Mouse (Mus musculus): ENCODE measurements around the gene Mrps7.

Mrps7 gene

DNA sequence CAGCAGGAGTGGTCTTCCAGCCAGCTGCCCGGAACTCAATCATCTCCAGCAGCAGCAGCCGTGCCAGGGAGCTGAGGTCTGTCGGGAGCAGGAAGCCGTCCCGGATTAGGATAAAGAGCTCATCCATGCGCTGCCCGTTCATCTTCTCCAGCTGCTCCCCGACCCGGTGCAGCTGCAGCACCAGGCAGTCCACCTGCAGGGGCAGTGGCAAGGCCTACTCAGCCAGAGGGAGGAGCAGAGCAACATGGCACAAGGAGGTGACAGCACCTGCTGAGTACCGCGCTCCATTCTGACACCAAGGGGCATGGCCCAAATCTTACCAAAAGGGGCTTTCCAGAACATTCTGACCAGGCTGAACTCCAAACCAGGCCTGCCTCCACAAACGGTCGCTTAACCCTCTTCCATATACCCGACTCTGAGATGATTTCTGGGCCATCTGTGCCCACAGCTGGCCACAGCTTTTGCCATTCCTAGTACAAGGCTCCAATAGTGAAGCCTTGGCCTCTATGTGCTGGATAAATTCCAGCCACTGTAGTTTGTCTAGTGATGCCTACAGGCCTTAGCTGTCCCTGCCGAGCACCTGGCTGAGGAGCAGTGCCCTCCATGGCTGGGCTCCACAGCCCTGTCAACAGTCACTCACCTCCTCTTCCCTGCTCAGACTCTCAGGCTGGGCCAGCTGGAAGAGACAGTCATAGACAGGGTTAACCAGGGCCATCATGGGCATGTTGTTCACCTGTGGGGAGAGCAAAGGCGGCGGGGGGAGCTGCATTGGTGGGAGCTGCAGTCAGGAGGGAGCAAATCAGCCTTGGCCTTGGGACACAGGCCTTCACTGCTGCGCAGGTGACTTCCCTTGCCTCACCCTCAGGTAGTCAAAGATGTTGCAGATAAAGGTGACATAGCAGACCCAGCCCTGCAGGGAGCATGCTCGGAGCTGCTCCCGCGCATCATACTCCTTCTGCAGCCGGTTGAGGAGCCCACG, 5.0 kb downstream of the Mrps7 start:
- DNase-seq (ENCODE audit: extremely low read depth, insufficient read length, low spot score), result no peak

DNA sequence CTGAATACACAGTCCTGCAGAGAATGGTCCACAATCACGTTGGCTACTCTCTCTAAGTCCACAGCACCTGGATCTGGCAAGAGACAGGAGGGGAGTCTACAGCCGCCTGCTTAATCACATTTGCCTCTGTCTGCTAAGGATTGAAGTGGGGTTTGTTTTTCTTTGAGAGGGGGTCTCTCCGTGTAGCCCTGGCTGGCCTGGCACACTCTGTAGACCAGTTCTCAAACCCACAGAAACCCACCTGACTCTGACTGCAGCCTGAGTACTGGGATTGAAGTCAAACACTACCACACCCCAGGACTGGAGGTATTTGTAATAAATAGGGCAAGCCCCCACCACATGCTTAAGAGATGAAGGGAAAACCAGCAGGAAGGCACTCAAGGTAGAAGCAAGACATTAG, 5.9 kb downstream of the Mrps7 start:
- no peak for DNase-seq (ENCODE audit: extremely low read depth, insufficient read length, low spot score)

DNA sequence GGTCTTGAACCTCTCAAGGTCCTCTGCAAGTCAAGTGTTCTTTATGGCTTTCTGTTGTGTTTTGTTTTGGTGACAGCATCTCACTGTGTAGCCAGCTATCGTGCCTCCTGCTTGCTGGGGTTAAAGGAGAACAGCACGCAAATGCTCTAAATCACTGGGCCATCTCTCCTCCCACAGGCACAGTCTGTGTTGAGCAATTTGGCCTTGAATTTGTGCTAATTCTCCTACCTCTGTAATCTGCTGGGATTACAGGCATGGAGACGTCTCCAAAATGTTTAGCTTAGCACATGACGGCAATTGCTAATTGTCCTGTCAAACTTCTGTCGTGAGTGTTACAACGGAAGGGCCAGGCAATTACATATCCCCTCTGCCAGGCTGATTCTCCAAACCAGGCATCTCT, 7.4 kb downstream of the Mrps7 start:
- DNase-seq (ENCODE audit: extremely low read depth, insufficient read length, low spot score), result no peak

DNA sequence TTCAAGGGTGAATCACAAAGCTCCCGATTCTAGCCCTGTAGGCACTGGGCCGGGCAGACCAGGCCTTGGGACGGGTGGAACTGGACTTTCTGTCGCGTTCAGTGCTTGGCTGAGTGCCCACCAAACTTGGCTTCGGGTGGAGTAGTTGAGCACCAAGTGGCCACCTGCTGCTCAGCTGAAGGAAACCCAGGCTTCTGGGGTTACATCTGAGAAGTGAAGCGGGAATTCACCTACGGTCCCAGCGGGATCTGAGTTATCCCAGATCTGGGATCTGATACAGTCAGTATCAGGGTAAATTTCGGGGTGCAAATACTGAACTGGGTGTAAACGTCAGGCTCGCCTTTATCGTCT, 8.3 kb downstream of the Mrps7 start:
- peak; percentile 72 for DNase-seq (ENCODE audit: extremely low read depth, insufficient read length, low spot score)

DNA sequence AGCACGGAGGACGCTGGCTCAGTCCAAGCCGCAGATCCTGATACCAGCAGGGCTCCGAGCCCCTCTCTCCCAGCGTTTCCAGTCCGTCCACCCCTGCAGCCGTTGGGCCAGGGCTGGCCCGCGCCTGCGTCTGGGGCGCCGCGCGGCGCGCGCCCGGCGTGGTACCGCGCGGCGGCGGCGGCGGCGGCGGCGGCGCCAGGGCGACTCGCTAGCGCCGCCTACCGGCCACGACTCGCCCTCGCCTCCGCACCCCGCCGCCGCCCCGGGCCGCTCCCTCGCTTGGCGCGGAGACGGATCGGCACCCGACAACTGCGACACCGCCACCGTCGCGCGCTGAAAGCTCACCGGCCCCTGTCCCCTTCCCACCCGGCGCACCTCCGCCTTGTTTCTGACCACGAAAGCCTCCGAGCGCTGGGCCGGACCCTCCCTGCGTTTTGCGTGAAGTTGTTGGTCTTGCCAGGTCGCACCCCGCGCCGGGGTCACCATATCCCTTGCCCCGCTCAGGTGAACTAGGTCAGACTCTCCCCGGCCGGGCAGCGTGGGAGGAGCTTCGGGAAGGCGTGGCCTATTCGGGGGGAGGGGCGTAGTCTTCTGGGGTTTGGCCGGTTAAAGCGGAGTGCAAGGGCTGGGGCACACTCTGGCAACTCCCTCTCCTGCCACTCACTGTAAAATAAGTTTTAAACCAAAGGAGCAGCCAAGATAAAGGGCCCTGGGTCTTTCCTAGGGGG, 8.8 kb downstream of the Mrps7 start, which contains the start of gene Mif4gd:
Gene Mif4gd (minus strand): TSS at position 560 of the 728 bp plus-strand sequence.
- DNase-seq (ENCODE audit: extremely low read depth, insufficient read length, low spot score), result peak; percentile 95

DNA sequence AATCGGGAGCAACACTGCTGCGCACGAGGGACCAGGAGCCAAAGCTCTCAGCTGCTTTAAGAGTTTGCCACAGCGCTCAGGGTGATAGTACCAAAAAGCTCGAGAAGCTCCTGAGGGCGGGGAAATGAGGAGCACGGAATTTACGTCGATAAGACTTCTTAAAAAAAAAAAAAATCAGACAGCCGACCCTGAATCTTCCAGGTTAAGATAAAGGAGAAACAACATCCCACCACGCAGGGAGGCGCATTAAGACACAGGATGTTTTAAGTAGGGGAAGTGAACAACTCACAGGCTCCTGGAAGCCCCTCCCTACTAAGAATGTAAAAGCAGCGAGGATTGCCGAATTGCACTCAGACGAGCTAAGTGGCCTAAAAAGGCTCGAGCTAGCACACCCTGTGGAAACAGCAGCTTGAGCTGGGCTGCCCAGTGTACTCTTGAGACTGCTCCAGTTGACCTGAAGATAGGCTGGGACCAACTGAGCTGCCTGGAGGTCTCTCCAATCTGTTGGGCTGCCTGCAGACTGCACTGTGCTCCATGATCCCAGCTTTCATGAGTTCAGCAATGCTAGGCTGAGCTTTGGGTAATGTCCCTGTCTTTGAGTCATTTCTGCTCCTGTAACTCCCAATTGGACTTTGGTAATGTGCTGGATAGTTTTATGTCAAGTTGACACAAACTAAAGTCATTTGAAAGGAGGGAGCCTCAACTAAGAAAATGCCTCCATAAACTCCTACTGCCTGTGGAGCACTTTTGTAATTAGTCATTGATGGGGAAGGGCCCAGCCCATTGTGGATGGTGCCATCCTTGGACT, 9.6 kb downstream of the Mrps7 start:
- no peak for DNase-seq (ENCODE audit: extremely low read depth, insufficient read length, low spot score)

DNA sequence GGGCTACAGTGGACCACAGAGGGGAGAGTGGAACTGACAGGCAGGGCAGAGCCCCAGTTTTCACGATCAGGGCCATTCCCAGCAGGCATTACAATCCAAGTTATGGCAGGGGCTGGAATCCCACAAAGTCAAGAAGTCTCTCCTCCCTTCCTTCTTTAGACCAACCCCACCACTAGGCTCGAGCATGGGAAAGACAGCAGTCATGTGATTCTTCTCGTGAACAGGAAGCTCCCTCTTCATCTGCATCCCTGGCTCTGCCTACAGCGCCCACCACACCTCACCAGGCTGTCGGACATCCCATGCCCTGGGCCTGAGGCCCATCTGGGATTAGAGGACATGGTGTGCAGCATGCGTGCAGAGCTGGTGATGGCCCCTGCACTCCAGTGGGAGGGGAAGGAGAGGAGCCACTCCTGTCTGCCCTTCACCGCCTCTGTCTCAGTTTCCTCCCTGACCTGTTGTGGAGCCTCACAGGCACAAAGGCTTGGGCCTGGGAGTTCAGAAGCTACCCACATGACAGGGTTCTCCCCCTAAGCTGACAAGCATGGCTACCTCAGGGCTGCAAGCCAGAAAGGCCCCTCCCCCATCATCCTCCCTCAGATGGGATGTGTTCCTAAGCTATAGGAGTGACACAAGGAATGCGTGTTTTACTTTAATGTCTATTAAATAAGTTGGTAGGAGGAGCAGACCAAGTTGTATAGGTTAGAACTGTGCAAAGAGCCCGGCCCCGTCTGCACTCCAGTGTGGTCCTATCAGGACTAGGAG, 10.8 kb downstream of the Mrps7 start:
- no peak for DNase-seq (ENCODE audit: extremely low read depth, insufficient read length, low spot score)

DNA sequence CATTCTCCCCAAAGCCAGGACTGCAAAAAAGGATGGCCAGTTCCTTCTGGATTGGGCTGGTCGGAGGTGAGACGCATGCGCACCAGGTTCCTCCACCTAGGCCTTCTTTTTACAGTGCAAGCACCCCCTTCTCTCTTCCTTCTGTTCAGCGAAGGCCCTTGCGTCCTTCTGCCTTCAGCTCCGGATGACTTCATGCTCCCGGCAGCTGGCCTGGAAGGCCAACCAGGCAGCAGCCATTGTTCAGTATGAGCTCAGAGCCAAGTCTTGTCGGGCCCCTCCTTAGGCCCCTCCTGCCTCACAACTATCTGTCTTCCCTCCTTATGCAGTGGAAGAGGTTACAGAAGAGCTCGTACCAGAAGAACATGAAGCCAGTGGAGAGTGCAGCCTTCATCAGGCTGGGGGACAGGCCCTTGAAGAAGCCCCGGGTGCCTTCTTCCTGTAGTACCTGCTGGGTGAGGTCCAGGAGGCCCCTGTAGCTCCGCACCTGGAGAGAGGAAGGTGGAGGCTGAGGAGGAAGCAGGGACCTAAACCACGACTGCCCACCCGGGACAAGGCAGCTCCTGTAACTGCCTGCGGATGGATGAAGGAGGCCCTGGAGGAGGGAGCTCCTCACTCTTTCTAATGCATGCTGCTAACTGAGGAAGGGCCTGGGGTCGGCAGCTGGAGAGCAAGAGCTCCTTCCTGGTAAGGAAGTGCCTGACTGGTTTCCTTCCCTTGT, 11.5 kb downstream of the Mrps7 start:
- DNase-seq (ENCODE audit: extremely low read depth, insufficient read length, low spot score), result no peak

DNA sequence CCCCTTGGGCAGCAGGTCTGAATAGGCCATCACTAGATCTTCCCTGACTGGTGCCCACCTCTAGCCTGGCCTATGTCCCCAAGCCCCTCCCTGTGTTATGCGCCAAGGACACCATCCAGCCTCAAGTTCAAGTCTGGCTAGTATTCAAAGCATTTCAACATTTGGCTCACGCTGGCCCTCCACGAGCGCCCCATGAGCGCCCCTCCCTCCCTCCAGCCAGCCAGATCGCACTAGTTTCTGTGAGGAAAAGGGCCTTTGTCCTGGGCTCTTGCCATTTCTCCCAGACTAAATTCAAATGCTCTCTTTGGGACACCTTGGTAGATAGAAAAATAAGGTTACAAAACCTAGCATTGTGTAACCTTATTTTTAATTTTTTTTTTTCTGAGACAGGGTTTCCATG, 12.2 kb downstream of the Mrps7 start:
- no peak for DNase-seq (ENCODE audit: extremely low read depth, insufficient read length, low spot score)

DNA sequence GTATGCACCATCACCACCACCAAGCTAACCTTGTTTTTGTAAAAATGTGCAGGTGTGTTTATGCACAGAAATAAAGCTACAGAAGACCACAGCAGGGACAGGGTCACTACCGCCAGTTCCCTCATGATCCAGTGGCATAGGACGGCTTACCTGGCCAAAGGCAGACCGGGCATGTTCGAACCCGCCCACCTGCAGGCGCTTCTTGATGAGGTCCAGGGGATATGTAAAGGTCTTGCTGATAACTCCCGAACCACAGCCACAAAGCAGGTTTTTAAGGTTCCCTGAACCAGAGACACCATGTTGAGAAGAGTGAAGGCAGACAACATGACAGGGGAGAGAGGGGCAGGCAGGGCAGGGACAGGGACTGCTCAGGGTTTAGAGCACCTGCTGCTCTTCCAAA, 12.6 kb downstream of the Mrps7 start:
- no peak for DNase-seq (ENCODE audit: extremely low read depth, insufficient read length, low spot score)

DNA sequence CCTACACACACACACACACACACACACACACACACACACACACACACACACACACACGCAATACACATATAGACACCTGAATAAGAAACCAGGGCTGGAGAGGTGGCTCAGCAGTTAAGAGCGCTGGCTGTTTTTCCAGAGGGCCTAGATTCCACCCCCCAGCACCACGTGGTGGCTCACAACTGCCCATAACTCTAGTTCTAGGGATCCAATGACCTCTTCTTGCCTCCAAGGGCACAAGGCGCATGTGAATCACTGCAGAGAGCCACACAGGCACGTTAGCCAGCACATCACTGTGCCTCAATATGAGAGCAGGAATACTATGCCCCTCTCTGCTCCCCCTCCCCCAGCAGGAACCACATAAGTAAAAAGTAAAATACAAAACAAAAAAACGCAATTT, 13.2 kb downstream of the Mrps7 start:
- no peak for DNase-seq (ENCODE audit: extremely low read depth, insufficient read length, low spot score)

DNA sequence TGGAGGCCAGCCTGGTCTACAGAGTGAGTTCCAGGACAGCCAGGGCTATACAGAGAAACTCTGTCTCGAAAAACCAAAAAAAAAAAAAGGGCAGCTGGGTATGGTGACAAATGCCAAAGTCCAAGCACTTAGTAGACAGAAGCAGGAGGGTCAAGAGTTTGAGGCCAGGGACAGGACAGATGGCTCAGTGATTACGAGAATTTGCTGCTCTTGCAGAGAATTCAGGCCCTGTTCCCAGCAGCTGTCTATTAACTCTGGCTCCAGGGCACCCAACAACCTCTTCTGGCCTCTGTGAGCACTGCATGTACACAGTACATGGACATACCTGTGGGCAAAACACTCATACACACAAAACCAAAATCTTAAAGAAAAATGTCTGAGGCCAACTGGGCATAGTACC, 14.3 kb downstream of the Mrps7 start:
- no peak for DNase-seq (ENCODE audit: extremely low read depth, insufficient read length, low spot score)

DNA sequence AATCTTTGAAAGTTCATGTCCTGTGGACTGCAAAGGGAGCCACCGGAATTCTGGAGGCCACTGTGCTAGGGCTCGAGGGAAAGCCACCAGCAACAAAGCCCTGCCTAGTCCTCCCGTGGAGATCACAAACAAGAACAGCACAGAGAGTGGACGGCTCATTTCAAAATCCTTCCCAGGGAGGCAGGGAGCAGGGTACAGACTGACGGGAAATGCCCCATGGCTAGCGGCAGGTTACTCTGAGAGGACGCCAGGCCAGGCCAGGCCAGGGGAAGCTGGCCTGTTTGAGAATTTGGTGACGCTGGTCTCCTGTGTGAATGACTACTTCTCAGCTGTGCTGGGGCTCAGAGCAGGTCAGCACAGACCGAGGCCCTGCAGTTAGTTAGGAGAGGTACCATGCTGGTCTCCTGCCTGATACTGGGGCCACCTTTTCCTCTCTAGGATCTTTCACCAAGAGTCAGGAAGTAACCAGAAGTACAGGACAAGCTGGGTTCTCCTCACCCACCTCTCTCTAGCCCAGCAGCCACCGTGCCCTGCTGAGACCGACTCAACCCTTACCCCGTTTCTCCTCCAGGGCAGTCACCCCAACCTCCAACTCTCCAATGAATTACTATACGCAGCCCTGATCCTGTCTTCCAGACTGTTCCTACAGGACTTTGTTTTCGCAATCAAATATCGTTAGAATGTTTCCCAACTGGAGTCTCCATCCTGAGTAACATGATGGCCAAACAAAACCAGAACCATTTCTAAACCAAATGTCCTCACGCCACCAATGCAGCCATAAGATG, 15.2 kb downstream of the Mrps7 start:
- DNase-seq (ENCODE audit: extremely low read depth, insufficient read length, low spot score), result no peak

DNA sequence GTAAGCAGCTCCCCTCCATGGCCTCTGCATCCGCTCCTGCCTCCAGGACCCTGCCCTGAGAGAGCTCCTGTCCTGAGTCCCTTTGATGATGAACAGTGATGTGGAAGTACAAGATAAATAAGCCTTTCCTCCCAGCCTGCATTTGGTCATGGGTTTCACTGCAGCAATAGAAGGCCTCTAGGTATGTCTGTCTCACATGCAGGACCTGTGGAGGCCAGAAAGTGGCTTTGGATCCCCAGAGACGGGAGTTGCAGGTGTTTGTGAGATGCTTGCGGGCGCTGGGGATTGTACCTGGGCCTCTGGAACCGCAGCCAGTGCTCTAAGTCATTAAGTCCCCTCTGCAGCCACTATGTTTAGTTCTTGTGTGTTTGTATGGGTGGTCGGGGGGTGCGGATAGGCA, 16.2 kb downstream of the Mrps7 start:
- DNase-seq (ENCODE audit: extremely low read depth, insufficient read length, low spot score), result no peak

DNA sequence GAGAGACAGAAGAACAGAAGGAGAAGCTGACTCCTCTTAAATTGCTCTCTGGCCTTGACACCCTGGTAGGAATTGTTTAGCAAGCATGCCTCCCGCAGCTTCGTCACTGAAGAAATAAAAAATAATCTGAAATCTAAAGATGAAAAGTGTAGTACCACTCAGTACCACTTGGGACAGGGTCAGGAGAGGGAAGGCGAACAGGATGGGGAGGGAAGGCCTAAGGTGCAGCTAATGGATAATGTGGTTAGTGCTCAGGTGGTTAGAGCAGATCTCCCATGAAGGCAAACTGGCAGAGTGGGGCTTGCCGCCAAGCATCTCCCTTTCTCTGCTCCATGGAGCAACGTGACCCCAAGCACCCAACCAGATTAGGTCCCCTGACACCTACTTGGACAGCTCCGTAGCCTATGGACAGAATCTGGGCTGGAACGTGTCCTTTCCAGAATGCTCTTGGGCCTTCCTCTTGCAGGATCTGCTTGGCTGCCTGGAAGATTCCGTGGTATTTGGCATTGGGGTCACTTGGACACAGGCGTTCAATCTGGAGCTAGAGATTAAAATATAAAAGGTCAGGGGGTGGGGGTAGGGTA, 19.9 kb downstream of the Mrps7 start:
- DNase-seq (ENCODE audit: extremely low read depth, insufficient read length, low spot score), result no peak

DNA sequence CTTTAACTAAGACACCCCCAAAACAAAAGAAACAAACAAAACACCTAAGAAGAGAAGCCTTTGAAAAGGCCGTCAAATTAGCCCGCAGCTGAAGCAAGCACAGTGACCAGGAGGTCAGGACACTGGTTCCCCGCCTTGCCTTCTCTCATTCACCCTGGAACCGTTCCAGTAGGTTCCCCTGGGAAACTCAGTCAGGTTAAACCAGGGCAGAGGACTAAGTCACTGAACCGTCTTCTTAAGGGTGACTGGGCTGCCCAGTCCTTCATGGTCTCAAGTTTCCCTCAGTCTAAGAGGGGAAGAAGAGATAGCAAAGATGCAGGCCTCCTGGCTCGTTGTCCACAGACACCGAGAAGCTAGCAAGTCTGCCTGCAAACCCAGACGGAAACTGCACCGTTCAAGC, 22.2 kb downstream of the Mrps7 start:
- no peak for DNase-seq (ENCODE audit: extremely low read depth, insufficient read length, low spot score)

DNA sequence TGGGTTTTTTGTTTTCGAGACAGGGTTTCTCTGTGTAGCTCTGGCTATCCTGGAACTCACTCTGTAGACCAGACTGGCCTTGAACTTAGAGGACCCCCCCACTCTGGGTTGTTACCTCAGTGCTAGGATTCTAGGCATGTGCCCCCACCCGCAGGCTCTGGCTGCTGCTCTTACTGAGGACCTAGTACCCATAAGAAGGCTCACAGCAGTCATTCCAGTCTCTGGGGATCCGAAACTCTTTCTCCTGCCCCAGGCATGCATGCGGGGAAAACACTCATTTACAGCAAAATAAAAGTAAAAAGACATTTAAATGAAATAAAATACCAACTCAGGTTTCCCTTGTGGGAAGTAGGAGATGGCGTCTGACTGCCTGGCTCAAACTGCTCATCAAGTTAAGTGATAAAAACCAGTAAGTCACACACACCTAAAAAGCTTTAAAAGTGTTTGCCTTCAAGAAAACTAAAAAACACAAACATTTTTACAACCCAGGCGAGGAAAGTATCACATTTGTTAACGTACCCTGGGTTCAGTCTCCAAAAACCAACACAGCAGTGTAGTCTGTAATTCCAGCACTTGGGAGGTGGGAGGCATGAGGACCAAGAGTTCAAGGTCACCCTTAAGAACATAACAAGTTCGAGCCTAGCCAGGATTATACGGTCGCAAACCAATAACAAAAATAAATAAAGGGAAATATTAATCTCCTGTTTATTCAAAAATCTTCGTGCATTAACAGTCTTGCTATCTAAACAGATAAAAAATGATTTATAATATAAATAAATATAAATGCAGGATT, 23.3 kb downstream of the Mrps7 start:
- no peak for DNase-seq (ENCODE audit: extremely low read depth, insufficient read length, low spot score)

Data from 3134 (cell line).